Mouse (Mus musculus) embryonic facial prominence, embryonic 14.5 days (tissue): Measurements from ENCODE around the gene Ak6. TPM values are rescaled to one million over a fixed set of nuclear protein-coding genes. Genes with fewer than 3 reads are reported as not detected.

Experiments
- ATAC-seq: fragments of 200-750 bp; cut with Nextera tagmentation; 2 replicates; pipeline ENCODE4 v1.8.0; 2017; ENCODE audit warnings: low read depth, moderate number of reproducible peaks, moderate TSS enrichment
- DNase-seq: peaks from one replicate; pipeline ENCODE4 v3.0.0-alpha.2; 2015; ENCODE audit warnings: low spot score
- H3K27ac ChIP-seq: fragments of 300-500 bp; sonication (generic); replicated peaks from 2 replicates; pipeline ENCODE4 v1.5.1; 2014; ENCODE audit warnings: low read depth, mild to moderate bottlenecking, low read length, moderate library complexity
- H3K27me3 ChIP-seq: fragments of 300-500 bp; sonication (generic); replicated peaks from 2 replicates; pipeline ENCODE4 v1.6.1; 2014; ENCODE audit warnings: low read length; ENCODE audit not compliant: control insufficient read depth, insufficient read depth
- H3K36me3 ChIP-seq: fragments of 300-500 bp; sonication (generic); 2 replicates; pipeline ENCODE4 v1.6.1; 2014; ENCODE audit warnings: low read length, mixed read lengths; ENCODE audit not compliant: control insufficient read depth, insufficient read depth
- H3K4me1 ChIP-seq: fragments of 300-500 bp; sonication (generic); 2 replicates; pipeline ENCODE4 v1.6.1; 2014; ENCODE audit warnings: antibody characterized with exemption, low read length; ENCODE audit not compliant: control insufficient read depth, insufficient read depth
- H3K4me2 ChIP-seq: fragments of 300-500 bp; sonication (generic); 2 replicates; pipeline ENCODE4 v1.6.1; 2014; ENCODE audit warnings: low read depth, mild to moderate bottlenecking, low read length, moderate library complexity, mixed read lengths
- H3K4me3 ChIP-seq: fragments of 300-500 bp; sonication (generic); 2 replicates; pipeline ENCODE4 v1.5.1; 2014; ENCODE audit warnings: low read depth, mild to moderate bottlenecking, low read length
- H3K9ac ChIP-seq: fragments of 300-500 bp; sonication (generic); 2 replicates; pipeline ENCODE4 v1.6.1; 2014; ENCODE audit warnings: low read depth, mild to moderate bottlenecking, low read length, moderate library complexity, mixed read lengths
- H3K9me3 ChIP-seq: fragments of 300-500 bp; sonication (generic); 2 replicates; pipeline ENCODE4 v1.6.1; 2016; ENCODE audit warnings: low read length; ENCODE audit not compliant: control insufficient read depth
- WGBS: fragments of 180-500 bp; shearing (Covaris S2); extraction: QIAGEN DNeasy Blood & Tissue Kit; methylation state at CpG from one replicate; pipeline ENCODE4 v1.1.7; 2014; 5-methylcytosine and 5-hydroxymethylcytosine counted together
- polyA plus RNA-seq: library from polyadenylated mRNA; unstranded; fragments of >200 nt; fragmentation: Nextera tagmentation; extraction: Ambion mirVana; gene quantifications from 2 replicates; pipeline ENCODE4 v1.2.1, GENCODE M21; 2014

Gene Ak6
- polyA plus RNA-seq, 1 experiment from 2014 or later = 257 TPM

DNA sequence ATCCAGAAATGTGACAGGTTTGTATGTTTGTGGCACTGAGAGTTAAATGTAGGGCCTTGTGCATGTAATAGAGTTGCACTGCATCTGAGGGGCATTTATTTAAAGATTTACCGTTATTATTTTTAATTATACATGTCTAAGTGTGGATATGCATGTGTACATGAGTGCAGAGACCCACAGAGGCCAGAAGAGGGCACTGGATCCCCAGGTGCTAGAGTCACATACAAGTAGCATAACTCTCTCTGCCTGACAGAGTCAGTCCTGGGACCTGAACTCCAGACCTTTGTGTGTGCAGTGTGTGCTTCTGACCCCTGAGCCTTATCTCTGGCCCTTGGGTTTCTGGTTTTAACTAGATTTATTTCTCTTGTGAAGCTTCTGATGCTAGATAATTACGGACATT lies 33.6 kb downstream of the Ak6 start:
- DNase-seq (no peak), ATAC-seq (no peak)
- Histone ChIP-seq H3K9ac (no peak overlapping the region), H3K27me3 (no peaks in the 10 kb centered on the region), H3K9me3 (no peaks in the 10 kb centered on the region), H3K4me1 (no peaks in the 10 kb centered on the region), H3K4me2 (no peak overlapping the region), H3K4me3 (no peak overlapping the region), H3K27ac (no peak overlapping the region), H3K36me3 (no peaks in the 10 kb centered on the region)
- WGBS = 75% methylated on average over 2 of the region's 2 CpGs

DNA sequence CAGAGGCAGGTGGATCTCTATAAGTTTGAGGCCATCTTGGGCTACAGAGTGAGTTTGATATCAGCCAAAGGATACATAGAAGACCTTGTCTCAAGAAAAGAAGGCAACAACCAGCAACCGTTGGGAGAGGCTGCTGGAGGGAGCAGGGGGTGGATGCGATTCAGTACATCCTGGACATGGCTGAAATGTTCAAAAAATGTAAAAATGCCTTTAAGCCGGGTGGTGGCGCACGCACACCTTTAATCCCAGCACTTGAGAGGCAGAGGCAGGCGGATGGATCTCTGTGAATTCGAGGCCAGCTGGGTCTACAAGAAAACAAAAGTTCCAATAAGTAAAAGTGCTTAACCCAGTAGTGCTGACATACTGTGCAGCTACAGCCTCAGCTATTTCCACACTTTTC lies 36.7 kb downstream of the Ak6 start:
- ATAC-seq (no peak), DNase-seq (no peak)
- no peaks in the 10 kb centered on the region for H3K9me3 ChIP-seq
- H3K4me3 ChIP-seq = no peak overlapping the region
- no peaks in the 10 kb centered on the region for H3K36me3 ChIP-seq
- H3K4me2 ChIP-seq = no peak overlapping the region
- H3K9ac ChIP-seq = no peak overlapping the region
- H3K4me1 ChIP-seq = no peaks in the 10 kb centered on the region
- 59% methylated on average over 7 of the region's 7 CpGs for WGBS
- no peaks in the 10 kb centered on the region for H3K27me3 ChIP-seq
- H3K27ac ChIP-seq = no peak overlapping the region

DNA sequence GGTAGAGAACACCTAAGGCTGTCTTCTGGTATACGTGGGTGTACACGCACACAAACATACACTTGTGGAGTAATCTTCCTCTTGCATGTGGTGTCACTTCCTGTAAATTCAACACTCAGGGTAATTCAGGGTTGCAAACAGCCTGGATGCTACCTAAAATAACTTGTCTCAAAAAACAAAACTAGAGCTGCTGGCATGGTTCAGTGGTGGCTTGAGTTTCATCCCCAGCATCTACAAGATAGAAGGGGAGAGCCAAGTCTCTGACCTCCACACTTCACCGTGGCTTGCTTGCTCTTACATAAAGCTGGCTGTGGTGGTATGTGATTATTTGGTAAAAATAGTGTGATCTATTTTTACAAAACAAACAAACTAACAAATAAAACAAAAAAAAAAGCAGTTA lies 46.8 kb downstream of the Ak6 start:
- H3K9ac ChIP-seq = no peak overlapping the region
- no peak overlapping the region for H3K4me3 ChIP-seq
- H3K27me3 ChIP-seq = no peaks in the 10 kb centered on the region
- DNase-seq = no peak
- WGBS = 92% methylated on average over 3 of the region's 3 CpGs
- no peaks in the 10 kb centered on the region for H3K4me1 ChIP-seq
- no peak for ATAC-seq
- H3K27ac ChIP-seq = no peak overlapping the region
- H3K36me3 ChIP-seq = peaks cover 67% of the 10 kb centered on the region
- H3K9me3 ChIP-seq = no peaks in the 10 kb centered on the region
- H3K4me2 ChIP-seq = no peak overlapping the region

DNA sequence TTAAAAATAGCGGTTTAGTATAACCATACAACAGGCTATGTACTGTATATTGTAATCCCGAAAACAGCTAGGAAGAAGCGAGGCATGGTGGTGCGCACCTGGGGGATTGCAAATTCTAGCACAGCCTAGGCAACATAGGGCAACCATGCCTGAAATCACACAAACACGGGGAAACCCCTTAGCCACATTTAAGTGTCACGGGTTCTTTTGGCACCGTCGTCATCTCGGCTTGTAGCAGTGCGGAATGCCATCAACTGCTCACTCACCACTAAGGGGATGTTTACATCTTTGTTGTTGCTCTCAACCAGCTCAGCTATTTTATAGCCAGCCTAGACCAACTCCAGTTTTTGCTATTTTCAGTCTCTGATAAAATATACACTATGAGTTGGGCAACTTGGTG lies 48.1 kb downstream of the Ak6 start:
- Histone ChIP-seq H3K4me2 (no peak overlapping the region), H3K9me3 (no peaks in the 10 kb centered on the region), H3K9ac (no peak overlapping the region), H3K4me1 (no peaks in the 10 kb centered on the region), H3K36me3 (peaks cover 79% of the 10 kb centered on the region), H3K27ac (no peak overlapping the region), H3K27me3 (no peaks in the 10 kb centered on the region), H3K4me3 (no peak overlapping the region)
- DNase-seq (no peak), ATAC-seq (no peak)
- WGBS = 96% methylated on average over 10 of the region's 10 CpGs

DNA sequence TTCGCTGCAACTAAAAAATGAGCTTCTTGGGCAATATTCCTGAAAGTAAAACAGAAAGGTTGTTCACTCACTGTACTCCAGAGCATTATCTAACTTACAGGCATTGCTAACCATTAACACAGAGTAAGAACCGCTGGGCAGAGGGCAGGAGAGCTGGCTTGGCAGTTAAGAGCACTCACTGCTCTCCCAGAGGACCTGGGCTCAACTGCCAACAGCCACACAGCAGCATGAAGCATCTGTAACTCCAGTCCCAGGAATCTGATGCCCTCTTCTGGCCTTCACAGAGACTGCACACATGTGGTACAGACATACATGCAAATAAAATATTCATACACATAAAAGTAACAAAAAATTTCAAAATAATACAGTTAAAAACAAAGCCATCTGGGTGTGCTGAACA lies 52.7 kb downstream of the Ak6 start:
- Histone ChIP-seq H3K27ac (no peak overlapping the region), H3K9ac (no peak overlapping the region), H3K9me3 (no peaks in the 10 kb centered on the region), H3K4me1 (no peaks in the 10 kb centered on the region), H3K27me3 (no peaks in the 10 kb centered on the region), H3K4me2 (no peak overlapping the region), H3K4me3 (no peak overlapping the region), H3K36me3 (peaks cover 94% of the 10 kb centered on the region)
- ATAC-seq (no peak), DNase-seq (no peak)
- WGBS = 96% methylated on average over 2 of the region's 2 CpGs

DNA sequence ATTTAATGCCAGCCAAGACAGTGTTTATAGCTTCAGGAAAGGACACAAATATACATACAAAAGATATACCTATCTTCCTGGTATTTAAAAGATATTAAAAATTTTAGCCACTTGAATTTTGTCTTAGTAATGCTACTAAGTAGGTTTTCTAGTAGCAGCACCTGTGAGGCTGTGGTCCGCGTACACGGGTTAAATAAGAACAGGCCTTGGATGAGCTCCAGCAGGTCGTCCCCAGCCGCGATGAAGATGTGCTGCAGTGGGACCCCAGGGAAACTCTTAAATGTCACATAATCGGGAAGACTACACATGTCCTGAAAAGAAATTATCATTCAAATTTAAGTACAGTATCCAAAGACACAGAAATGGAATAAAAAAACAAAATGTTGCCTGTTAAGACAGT lies 55.4 kb downstream of the Ak6 start:
- Histone ChIP-seq H3K9ac (no peak overlapping the region), H3K4me1 (no peaks in the 10 kb centered on the region), H3K36me3 (peaks cover 94% of the 10 kb centered on the region), H3K9me3 (no peaks in the 10 kb centered on the region), H3K27me3 (no peaks in the 10 kb centered on the region), H3K4me2 (no peak overlapping the region), H3K4me3 (no peak overlapping the region), H3K27ac (no peak overlapping the region)
- 93% methylated on average over 7 of the region's 7 CpGs for WGBS
- DNase-seq = no peak
- no peak for ATAC-seq

DNA sequence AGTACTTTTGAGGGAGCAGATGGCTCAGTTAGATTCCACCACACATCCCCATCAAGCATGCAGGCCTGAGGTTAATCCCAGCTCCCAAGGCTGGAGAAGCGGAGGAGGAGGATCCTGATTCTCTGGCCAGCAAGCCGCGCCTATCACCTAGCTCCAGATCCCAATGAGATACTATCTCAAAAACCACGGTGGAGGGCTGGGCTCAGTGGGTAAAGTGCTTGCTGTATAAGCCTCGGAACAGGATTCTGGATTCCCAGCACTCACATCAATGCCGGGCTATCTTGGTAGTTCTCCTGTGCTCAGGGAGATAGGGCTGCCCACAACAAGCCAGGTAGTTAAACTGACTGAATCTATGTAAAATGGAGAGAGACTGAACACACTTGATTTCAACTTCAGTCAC lies 64.7 kb downstream of the Ak6 start:
- Histone ChIP-seq H3K36me3 (peaks cover 80% of the 10 kb centered on the region), H3K4me1 (no peaks in the 10 kb centered on the region), H3K4me3 (no peak overlapping the region), H3K27ac (no peak overlapping the region), H3K9ac (no peak overlapping the region), H3K4me2 (no peak overlapping the region), H3K27me3 (no peaks in the 10 kb centered on the region), H3K9me3 (no peaks in the 10 kb centered on the region)
- DNase-seq = no peak
- no peak for ATAC-seq
- 94% methylated on average over 6 of the region's 6 CpGs for WGBS

Other genes with a start within 250 kb of the Ak6 start
- gene Naip1, start 198.1 kb upstream of the Ak6 start, polyA plus RNA-seq = 0.04 TPM in 1 of 2 replicates, not detected in the other
- 49.3 and 54.5 TPM in 2 replicates for gene Gtf2h2, start 158.4 kb upstream of the Ak6 start, polyA plus RNA-seq
- 7.1 and 7.4 TPM in 2 replicates for gene Ocln, start 98.3 kb upstream of the Ak6 start, polyA plus RNA-seq
- 6.1 and 8.4 TPM in 2 replicates for gene Marveld2, start 34.0 kb upstream of the Ak6 start, polyA plus RNA-seq
- gene Rad17, start 72 bp downstream of the Ak6 start, polyA plus RNA-seq = 22.4 and 22.6 TPM in 2 replicates
- 21.6 and 22.3 TPM in 2 replicates for gene Taf9, start 600 bp downstream of the Ak6 start, polyA plus RNA-seq
- gene Ccdc125, start 18.7 kb downstream of the Ak6 start, polyA plus RNA-seq = 2.6 and 3.8 TPM in 2 replicates
- gene Cdk7, start 80.0 kb downstream of the Ak6 start, polyA plus RNA-seq = 85.7 and 90.9 TPM in 2 replicates
- 125 and 150 TPM in 2 replicates for gene Mrps36, start 93.7 kb downstream of the Ak6 start, polyA plus RNA-seq
- 23.3 and 30.5 TPM in 2 replicates for gene Cenph, start 124.9 kb downstream of the Ak6 start, polyA plus RNA-seq
- gene Ccnb1, start 135.6 kb downstream of the Ak6 start, polyA plus RNA-seq = 169 and 219 TPM in 2 replicates
- 68.0 and 75.5 TPM in 2 replicates for gene Slc30a5, start 182.4 kb downstream of the Ak6 start, polyA plus RNA-seq